In the genomic region with DNA sequence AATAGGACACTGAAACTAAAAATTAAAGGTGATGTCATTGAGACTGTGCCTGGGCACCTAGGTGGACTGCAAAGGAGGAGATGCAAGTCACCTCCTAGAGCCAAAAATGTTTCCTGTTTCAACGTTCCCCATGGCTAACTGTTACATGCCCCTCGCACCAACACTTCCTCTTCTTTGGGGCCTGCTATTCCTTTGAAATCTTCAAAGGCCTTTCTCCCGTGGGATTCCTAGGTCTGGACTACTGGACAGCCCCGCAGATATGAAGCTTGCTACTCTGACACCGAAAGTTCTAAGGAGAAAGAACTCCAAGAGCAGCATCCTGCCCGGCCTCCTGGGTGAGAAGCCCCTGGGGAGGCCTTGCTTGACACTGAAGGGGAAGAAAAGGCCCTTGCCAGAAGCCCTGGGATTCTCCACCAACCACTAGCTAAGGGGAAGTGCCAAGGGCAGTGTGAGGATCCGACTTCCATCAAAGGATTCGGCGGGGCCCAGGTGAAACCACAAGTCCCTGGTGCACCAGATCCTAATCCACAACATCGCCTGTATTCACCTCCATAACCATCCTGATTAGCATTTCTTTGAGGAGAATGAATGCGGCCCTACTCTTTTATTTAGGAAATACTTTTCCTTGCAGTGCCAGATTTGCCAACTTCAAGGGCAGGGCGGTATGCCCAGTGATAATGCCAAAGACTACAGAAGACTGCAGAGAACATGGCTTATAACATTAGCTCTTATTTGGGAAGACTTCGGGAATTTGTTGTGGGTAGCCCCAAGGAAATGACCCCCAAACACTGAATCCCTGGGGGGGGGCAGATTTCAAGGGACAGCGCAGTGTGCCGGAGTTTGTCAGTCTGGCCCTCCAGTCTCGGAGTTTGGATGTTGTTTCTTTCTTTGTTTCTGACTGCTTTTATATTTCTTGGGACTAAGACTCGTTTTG, we compare ENCODE assay signal across 8 mouse cellular contexts. TPM values are rescaled to one million over a fixed set of nuclear protein-coding genes. Genes with fewer than 3 reads are reported as not detected.
DNase-seq lines count a peak whose midpoint lies in the region; ATAC-seq lines count a peak whose summit lies in the region.

No protein-coding gene starts in this region.

- DNase-seq in left cerebral cortex, postnatal 4 days = peak; percentile 6
- no peak for DNase-seq in left cerebral cortex, postnatal 14 days (ENCODE audit: low spot score in 2 of 2)
- peak; percentile 40 for DNase-seq in embryo, embryonic 11 days
- DNase-seq in heart, postnatal 10 days = peak; percentile 25 to 50
- no peak for DNase-seq in cerebellum, postnatal 36 days
- no peak for DNase-seq in gastrocnemius, postnatal 4 days (ENCODE audit: low spot score in 2 of 2)

- ATAC-seq in lung, embryonic 16.5 days (ENCODE audit: low read depth) = no peak
- ATAC-seq in stomach, embryonic 16.5 days (ENCODE audit: insufficient read depth, low FRiP score) = no peak

- WGBS in lung, embryonic 16.5 days = 29% methylated on average over 17 of the region's 17 CpGs
- WGBS in stomach, embryonic 16.5 days = 39% methylated on average over 17 of the region's 17 CpGs

- H3K27me3 ChIP-seq in lung, embryonic 16.5 days (ENCODE audit: control insufficient read depth, insufficient read depth, low read depth, low read length) = no peaks in the 10 kb centered on the region
- H3K27me3 ChIP-seq in stomach, embryonic 16.5 days (ENCODE audit: control insufficient read depth, insufficient read depth, low read length) = no peaks in the 10 kb centered on the region

- intact Hi-C loops in left cerebral cortex, postnatal 4 days (cut with DNase I) = loop anchor here (10.0 kb wide), 1 partner anchor 156 kb away; a partner anchor contains a TSS
- intact Hi-C loops in left cerebral cortex, postnatal 14 days (cut with DNase I) = loop anchor here (5.0 kb wide), 1 partner anchor 69 kb away; no protein-coding TSS in a partner anchor
- intact Hi-C loops in heart, postnatal 10 days (cut with DNase I) = no loop called here

- no peak overlapping the region for H3K27ac ChIP-seq in lung, embryonic 16.5 days (ENCODE audit: low read length)
- no peak overlapping the region for H3K27ac ChIP-seq in stomach, embryonic 16.5 days (ENCODE audit: low read length)

- H3K36me3 ChIP-seq in lung, embryonic 16.5 days (ENCODE audit: control insufficient read depth, insufficient read depth, low read length) = no peaks in the 10 kb centered on the region
- no peaks in the 10 kb centered on the region for H3K36me3 ChIP-seq in stomach, embryonic 16.5 days (ENCODE audit: control insufficient read depth, insufficient read depth, low read length)

- peaks cover 19% of the 10 kb centered on the region for H3K4me1 ChIP-seq in lung, embryonic 16.5 days (replicated peaks; ENCODE audit: control insufficient read depth, insufficient read depth, low read length)
- H3K4me1 ChIP-seq in stomach, embryonic 16.5 days (ENCODE audit: control insufficient read depth, insufficient read depth, low read length) = peaks cover 26% of the 10 kb centered on the region

- H3K4me2 ChIP-seq in lung, embryonic 16.5 days (ENCODE audit: low read depth, low read length) = peak overlapping the region; percentile 99
- peak overlapping the region; percentile 95 for H3K4me2 ChIP-seq in stomach, embryonic 16.5 days (ENCODE audit: low read depth, low read length)

- H3K9ac ChIP-seq in lung, embryonic 16.5 days (ENCODE audit: low read length) = peak overlapping the region; percentile 83
- H3K9ac ChIP-seq in stomach, embryonic 16.5 days (ENCODE audit: low read length) = peak overlapping the region; percentile 81

- H3K4me3 ChIP-seq in lung, embryonic 16.5 days (ENCODE audit: low read length) = peak overlapping the region; percentile 78
- H3K4me3 ChIP-seq in stomach, embryonic 16.5 days (replicated peaks; ENCODE audit: low read length) = peak overlapping the region; percentile 68

- no peaks in the 10 kb centered on the region for H3K9me3 ChIP-seq in lung, embryonic 16.5 days (ENCODE audit: control insufficient read depth, low read length)
- H3K9me3 ChIP-seq in stomach, embryonic 16.5 days (replicated peaks; ENCODE audit: control insufficient read depth, low read length) = no peaks in the 10 kb centered on the region

RNA-seq across cellular contexts. Expression of a gene that starts 1.3 kb away (rescaled TPM):
- total RNA-seq in left cerebral cortex, postnatal 4 days (2021) = 10 to 100 TPM; 83.1 to 96.3 TPM
- total RNA-seq in left cerebral cortex, postnatal 14 days (2021) = 10 to 100 TPM; 76.0 to 87.4 TPM
- 10 to 100 TPM; 42.9 to 46.5 TPM for total RNA-seq in heart, postnatal 10 days (2021)
- 30.8 and 32.0 TPM in 2 replicates for polyA plus RNA-seq in lung, embryonic 16.5 days (2015; fragmentation: Nextera tagmentation; extraction: Ambion mirVana)
- polyA plus RNA-seq in stomach, embryonic 16.5 days (2015; fragmentation: Nextera tagmentation; extraction: Ambion mirVana) = 34.6 and 35.3 TPM in 2 replicates
- 10 to 100 TPM; 38.2 to 40.8 TPM for total RNA-seq in gastrocnemius, postnatal 4 days (2021)

RNA-seq across cellular contexts. Expression of a gene that starts 11.1 kb away (rescaled TPM):
- total RNA-seq in left cerebral cortex, postnatal 4 days (2021) = 10 to 100 TPM; 80.6 to 86.3 TPM
- total RNA-seq in left cerebral cortex, postnatal 14 days (2021) = 10 to 100 TPM; 45.8 to 58.0 TPM
- total RNA-seq in heart, postnatal 10 days (2021) = 10 to 100 TPM; 73.8 to 81.2 TPM
- 38.6 and 40.0 TPM in 2 replicates for polyA plus RNA-seq in lung, embryonic 16.5 days (2015; fragmentation: Nextera tagmentation; extraction: Ambion mirVana)
- 30.9 and 33.0 TPM in 2 replicates for polyA plus RNA-seq in stomach, embryonic 16.5 days (2015; fragmentation: Nextera tagmentation; extraction: Ambion mirVana)
- 10 to 100 TPM; 52.3 to 57.5 TPM for total RNA-seq in gastrocnemius, postnatal 4 days (2021)

Comparison
In these comparisons a context has a peak if more than half of its experiments do, and no peak if none do; other contexts are left out.
1. DNase-seq: peak in left cerebral cortex, postnatal 4 days (single experiment), embryo, embryonic 11 days (single experiment) and heart, postnatal 10 days (2 of 2); none in left cerebral cortex, postnatal 14 days (0 of 2), cerebellum, postnatal 36 days (0 of 2) and gastrocnemius, postnatal 4 days (0 of 2).